Mouse (Mus musculus) C2C12 (cell line): ENCODE results near the gene Mboat1. TPM values are rescaled to one million over a fixed set of nuclear protein-coding genes. Genes with fewer than 3 reads are reported as not detected.

Experiments used
- H3K27me3 ChIP-seq: one replicate; pipeline ENCODE4 v1.6.1; 2011; ENCODE audit not compliant: control insufficient read depth, insufficient read depth, insufficient read length
- H3K36me3 ChIP-seq: one replicate; pipeline ENCODE4 v1.6.1; 2011; ENCODE audit not compliant: control insufficient read depth, insufficient read depth
- H3K4me3 ChIP-seq: one replicate; pipeline ENCODE4 v1.5.1; 2011; ENCODE audit warnings: mild to moderate bottlenecking, control low read depth; ENCODE audit not compliant: poor library complexity, insufficient read depth, severe bottlenecking
- H3K79me2 ChIP-seq: one replicate; pipeline ENCODE4 v1.6.1; 2011; ENCODE audit not compliant: control insufficient read depth, insufficient read depth
- H3K79me3 ChIP-seq: one replicate; pipeline ENCODE4 v1.6.1; 2011; ENCODE audit warnings: low read depth, control low read depth
- H3ac ChIP-seq: one replicate; pipeline ENCODE3; 2011; ENCODE audit warnings: low read depth; ENCODE audit not compliant: control insufficient read depth, insufficient read length
- CEBPB ChIP-seq: IDR thresholded peaks from one replicate; pipeline ENCODE4 v1.6.1; 2011; ENCODE audit warnings: low read depth, mild to moderate bottlenecking, control low read depth, moderate library complexity
- CTCF ChIP-seq: IDR thresholded peaks from one replicate; pipeline ENCODE4 v1.5.1; 2011; ENCODE audit not compliant: control insufficient read depth, insufficient read depth, insufficient read length
- FOSL1 ChIP-seq: IDR thresholded peaks from one replicate; pipeline ENCODE4 v1.8.0; 2011; ENCODE audit warnings: mild to moderate bottlenecking, low read length; ENCODE audit not compliant: poor library complexity, insufficient read depth, severe bottlenecking
- MAX ChIP-seq: IDR thresholded peaks from one replicate; pipeline ENCODE4 v1.6.1; 2011; ENCODE audit warnings: mild to moderate bottlenecking, control low read depth
- MYOD1 ChIP-seq: IDR thresholded peaks from one replicate; pipeline ENCODE4 v1.6.1; 2011; ENCODE audit warnings: low read depth; ENCODE audit not compliant: control insufficient read depth, insufficient read length
- MYOG ChIP-seq: IDR thresholded peaks from one replicate; pipeline ENCODE4 v1.6.1; 2011; ENCODE audit not compliant: control insufficient read depth, insufficient read length; ENCODE audit errors: extremely low read depth
- USF1 ChIP-seq: IDR thresholded peaks from one replicate; pipeline ENCODE4 v1.6.1; 2011; ENCODE audit warnings: low read depth, mild to moderate bottlenecking, control low read depth, moderate library complexity
- long read RNA-seq, 2 experiments: library from polyadenylated mRNA; unstranded; transcript quantifications; one replicate each; pipeline ENCODE4 v2.0.0; 2019 to 2020
- polyA plus RNA-seq: library from polyadenylated mRNA; unstranded; fragments of >200 nt; fragmentation: generic; extraction: Trizol; gene quantifications from one replicate; pipeline ENCODE4 v1.2.1, GENCODE M21; 2012; ENCODE audit warnings: missing spikeins

The Mboat1 gene
- 10.6 TPM for polyA plus RNA-seq
- long read RNA-seq, experiment 1, transcript Mboat1-201 (13 exons, 2,905 nt) = major isoform, 11 of 18 reads
- long read RNA-seq, experiment 1, partial matches to known transcripts = 0 of 18 reads
- long read RNA-seq, experiment 1, other reads (novel, unspliced or antisense) = 6 of 18 reads
- long read RNA-seq, experiment 2, transcript Mboat1-201 (13 exons, 2,905 nt) = major isoform, 200 of 239 reads
- long read RNA-seq, experiment 2, partial matches to known transcripts = 0 of 239 reads
- long read RNA-seq, experiment 2, other reads (novel, unspliced or antisense) = 39 of 239 reads

DNA sequence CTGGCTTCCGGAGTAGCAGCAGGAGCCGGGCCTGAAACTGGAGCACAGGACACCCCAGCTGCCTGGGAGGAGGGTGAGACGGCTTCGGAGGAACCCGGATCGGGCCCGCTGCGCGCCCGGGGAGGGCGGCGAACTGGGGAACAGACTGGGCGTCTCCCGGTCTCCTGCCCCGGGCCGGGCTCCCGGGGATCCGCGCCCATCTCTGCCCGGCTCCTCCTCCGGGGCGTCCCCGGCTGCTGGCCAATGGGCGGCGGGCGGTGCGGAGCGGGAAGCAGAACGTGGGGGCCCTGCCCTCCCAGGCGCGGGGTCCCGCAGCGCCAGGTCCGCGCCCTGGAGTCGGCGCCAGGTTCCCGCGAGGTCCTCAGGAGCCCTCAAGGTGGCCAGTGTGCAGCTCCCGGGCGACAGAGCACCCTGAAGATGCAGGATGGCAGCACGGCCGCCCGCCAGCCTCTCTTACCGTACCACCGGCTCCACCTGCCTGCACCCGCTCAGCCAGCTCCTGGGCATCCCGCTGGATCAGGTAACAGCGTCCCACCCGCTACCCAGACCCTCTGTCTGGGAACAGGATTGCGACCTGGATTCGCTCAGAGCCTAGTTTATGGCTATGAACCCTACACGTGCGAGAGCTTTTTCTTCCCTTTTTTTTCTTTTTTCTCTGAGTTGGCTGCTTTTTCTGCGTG, at the start of gene Mboat1:
Mboat1 (plus strand) TSS at position 247 of the 680 bp plus-strand sequence.
- peak within 1 kb of the TSS; percentile 37 for H3K4me3 ChIP-seq

DNA sequence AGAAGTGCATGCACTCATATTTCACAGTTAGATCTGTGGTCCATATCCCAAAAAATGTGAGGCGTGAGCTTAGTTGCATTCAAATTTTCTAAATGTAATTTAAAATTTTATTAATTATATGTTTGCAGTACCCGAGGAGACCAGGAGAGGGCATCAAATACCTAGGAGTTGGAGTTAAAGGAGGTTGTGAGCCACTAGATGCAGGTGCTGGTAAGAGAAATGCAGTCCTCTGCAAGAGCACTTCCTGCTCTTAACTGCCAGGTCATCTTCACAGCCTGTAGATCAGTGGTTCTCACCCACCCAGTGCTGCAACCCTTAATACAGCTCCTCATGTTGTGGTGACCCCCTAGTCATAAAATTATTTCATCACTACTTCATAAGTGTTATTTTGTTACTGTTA, 43.2 kb upstream of the Mboat1 start:
- no peak for TF ChIP-seq MAX
- no peak for TF ChIP-seq USF1
- TF ChIP-seq FOSL1 = no peak
- Histone ChIP-seq H3K4me3 (no peak overlapping the region), H3K79me3 (no peaks in the 10 kb centered on the region), H3ac (no peak overlapping the region), H3K36me3 (no peaks in the 10 kb centered on the region), H3K79me2 (no peaks in the 10 kb centered on the region), H3K27me3 (no peaks in the 10 kb centered on the region)

More for the DNA sequence above, at the start of gene Mboat1:
- no peaks in the 10 kb centered on the region for H3K36me3 ChIP-seq
- TF ChIP-seq MAX = no peak
- no peak for TF ChIP-seq CEBPB
- TF ChIP-seq CTCF = no peak
- no peak for TF ChIP-seq MYOG
- TF ChIP-seq FOSL1 = no peak
- no peak for TF ChIP-seq USF1
- no peak for TF ChIP-seq MYOD1
- H3K27me3 ChIP-seq = no peaks in the 10 kb centered on the region
- peaks cover 7% of the 10 kb centered on the region for H3K79me2 ChIP-seq
- H3ac ChIP-seq = peak within 1 kb of the TSS; percentile 68
- no peaks in the 10 kb centered on the region for H3K79me3 ChIP-seq

DNA sequence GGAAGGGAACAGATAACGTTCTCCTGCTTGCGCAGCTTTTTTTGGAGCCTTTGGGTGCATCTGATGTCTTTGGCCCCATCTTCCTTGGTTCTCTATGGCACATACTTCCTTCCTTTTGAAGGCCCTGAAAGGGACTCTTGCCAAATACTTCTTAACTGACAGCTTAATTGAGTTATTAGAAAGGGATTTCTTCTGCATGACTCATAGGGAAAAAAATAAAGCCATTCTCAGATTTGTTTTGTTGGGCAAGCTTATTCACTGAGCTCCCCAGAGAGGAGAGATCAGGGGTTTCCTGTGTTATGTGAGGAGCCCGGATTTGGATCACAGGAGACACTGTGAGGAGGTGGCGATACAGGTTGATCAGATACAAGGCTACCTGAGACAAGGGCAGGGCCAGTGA, 40.4 kb upstream of the Mboat1 start:
- H3ac ChIP-seq = no peak overlapping the region
- no peaks in the 10 kb centered on the region for H3K27me3 ChIP-seq
- H3K79me3 ChIP-seq = no peaks in the 10 kb centered on the region
- no peak overlapping the region for H3K4me3 ChIP-seq
- H3K79me2 ChIP-seq = no peaks in the 10 kb centered on the region
- peak; percentile 46 for TF ChIP-seq CEBPB
- TF ChIP-seq FOSL1 = no peak
- no peak for TF ChIP-seq CTCF
- H3K36me3 ChIP-seq = no peaks in the 10 kb centered on the region

DNA sequence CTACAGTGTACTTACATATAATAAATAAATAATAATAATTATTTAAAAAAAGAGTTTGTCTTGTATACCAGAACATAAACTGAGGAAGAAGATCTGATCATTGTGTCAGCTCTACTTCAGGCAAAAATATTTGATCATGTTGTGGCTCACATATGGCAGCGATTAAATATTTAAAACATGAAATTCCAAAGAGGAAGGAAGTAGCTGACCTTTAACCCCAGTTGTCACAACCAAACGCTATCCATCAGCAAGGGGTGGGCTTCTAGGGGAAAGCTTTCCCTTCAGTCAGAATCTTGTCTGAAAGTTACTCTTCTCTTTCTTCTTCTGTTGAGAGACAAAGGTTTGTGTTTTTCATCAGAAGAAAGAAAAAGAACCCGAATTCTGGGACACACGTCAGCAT, 39.8 kb upstream of the Mboat1 start:
- H3K79me2 ChIP-seq = no peaks in the 10 kb centered on the region
- no peak overlapping the region for H3K4me3 ChIP-seq
- no peaks in the 10 kb centered on the region for H3K79me3 ChIP-seq
- no peaks in the 10 kb centered on the region for H3K27me3 ChIP-seq
- TF ChIP-seq MAX (no peak), MYOD1 (no peak), CEBPB (no peak), MYOG (no peak), CTCF (no peak), FOSL1 (no peak), USF1 (no peak)
- H3K36me3 ChIP-seq = no peaks in the 10 kb centered on the region
- H3ac ChIP-seq = no peak overlapping the region

DNA sequence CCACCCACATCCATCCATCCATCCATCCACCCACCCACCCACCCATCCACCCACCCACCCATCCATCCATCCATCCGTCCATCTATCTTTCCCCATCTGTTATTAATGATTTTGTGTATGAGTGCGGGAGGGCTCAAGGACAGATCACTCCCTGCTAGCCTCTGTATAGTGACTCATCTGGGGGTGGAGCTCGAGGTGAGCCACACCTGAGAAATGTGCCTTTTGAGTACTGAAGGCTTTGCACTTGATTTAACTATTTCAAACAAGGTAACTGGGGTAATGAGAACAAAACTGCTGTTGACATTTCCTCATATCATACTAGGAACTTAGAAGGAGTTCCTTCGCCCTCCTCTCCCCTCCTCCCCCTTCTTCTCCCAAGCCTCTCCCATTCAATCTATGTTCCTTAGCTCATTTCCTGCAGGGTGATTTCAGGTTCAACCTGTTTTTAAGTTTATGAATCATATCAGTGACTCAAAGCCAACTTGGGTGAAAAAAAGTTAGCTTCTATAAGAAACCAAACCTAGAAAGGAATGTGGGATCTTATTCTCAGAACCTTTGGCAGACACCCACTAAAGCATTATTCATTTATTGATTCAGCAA, 27.2 kb upstream of the Mboat1 start:
- H3K27me3 ChIP-seq = no peaks in the 10 kb centered on the region
- no peaks in the 10 kb centered on the region for H3K79me2 ChIP-seq
- no peaks in the 10 kb centered on the region for H3K36me3 ChIP-seq
- H3K79me3 ChIP-seq = no peaks in the 10 kb centered on the region
- no peak for TF ChIP-seq USF1
- no peak for TF ChIP-seq MAX
- no peak for TF ChIP-seq FOSL1
- no peak for TF ChIP-seq MYOG
- H3K4me3 ChIP-seq = no peak overlapping the region
- H3ac ChIP-seq = no peak overlapping the region

DNA sequence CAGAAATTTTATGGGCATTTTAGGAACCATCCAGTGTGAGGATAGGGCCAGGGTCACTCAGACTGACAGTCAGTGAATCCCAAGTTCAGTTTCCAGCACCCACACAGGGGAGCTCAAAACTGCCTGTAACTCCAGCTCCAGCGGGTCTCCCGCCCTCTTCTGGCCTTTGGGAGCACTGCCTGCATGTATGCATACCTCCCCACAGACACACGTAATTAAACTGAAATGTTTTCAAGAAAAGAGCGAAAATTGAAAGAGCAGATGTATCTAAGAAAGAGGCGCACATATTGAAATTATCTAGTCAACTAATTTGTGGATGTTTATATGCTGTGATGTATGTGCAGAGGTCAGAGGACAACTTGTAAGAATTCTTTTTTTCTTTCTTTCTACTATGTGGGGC, 20.5 kb upstream of the Mboat1 start:
- H3K27me3 ChIP-seq = no peaks in the 10 kb centered on the region
- no peaks in the 10 kb centered on the region for H3K79me3 ChIP-seq
- H3K36me3 ChIP-seq = no peaks in the 10 kb centered on the region
- no peak overlapping the region for H3K4me3 ChIP-seq
- no peak overlapping the region for H3ac ChIP-seq
- no peaks in the 10 kb centered on the region for H3K79me2 ChIP-seq
- TF ChIP-seq USF1 (no peak), CTCF (no peak), MAX (no peak), MYOG (no peak), CEBPB (no peak), MYOD1 (no peak), FOSL1 (no peak)
